Mouse (Mus musculus): ENCODE data around the gene Gm14548. TPM values are rescaled to one million over a fixed set of nuclear protein-coding genes. Genes with fewer than 3 reads are reported as not detected.
"Not testable (repeated sequence)": the region's sequence is repeated elsewhere in the genome, so short reads cannot be mapped to it uniquely, and the experiment has no call there.

The Gm14548 gene
- not detected in 2 replicates for polyA plus RNA-seq (2012; rRNA removed)

GRCm38 (mm10) chr7:3898036-3898590 lies at the start of gene Gm14548:
Gm14548 (minus strand) TSS chr7:3898120.
- not testable (repeated sequence) for DNase-seq (ENCODE audit: extremely low spot score in 1 of 2, low spot score in 1 of 2)

- no peak for DNase-seq (ENCODE audit: extremely low spot score in 1 of 2, low spot score in 1 of 2)
Measured at GRCm38 (mm10) chr7:3946117-3946516, 48.2 kb upstream of the Gm14548 start.

- no peak for DNase-seq (ENCODE audit: extremely low spot score in 1 of 2, low spot score in 1 of 2)
Measured at GRCm38 (mm10) chr7:3940915-3941314, 43.0 kb upstream of the Gm14548 start.

- no peak for DNase-seq (ENCODE audit: extremely low spot score in 1 of 2, low spot score in 1 of 2)
Measured at GRCm38 (mm10) chr7:3939866-3940525, 42.1 kb upstream of the Gm14548 start.

- DNase-seq (ENCODE audit: extremely low spot score in 1 of 2, low spot score in 1 of 2), result not testable (repeated sequence)
Measured at GRCm38 (mm10) chr7:3935473-3935872, 37.6 kb upstream of the Gm14548 start.

GRCm38 (mm10) chr7:3915387-3915786 lies 17.5 kb upstream of the Gm14548 start, which contains the start of gene Lilra6:
Lilra6 (minus strand) TSS chr7:3915503.
- DNase-seq (ENCODE audit: extremely low spot score in 1 of 2, low spot score in 1 of 2), result not testable (repeated sequence)

GRCm38 (mm10) chr7:3903704-3904103 lies 5.8 kb upstream of the Gm14548 start:
- no peak for DNase-seq (ENCODE audit: extremely low spot score in 1 of 2, low spot score in 1 of 2)

- not testable (repeated sequence) for DNase-seq (ENCODE audit: extremely low spot score in 1 of 2, low spot score in 1 of 2)
Measured at GRCm38 (mm10) chr7:3875032-3875431, 22.9 kb downstream of the Gm14548 start.

- DNase-seq (ENCODE audit: extremely low spot score in 1 of 2, low spot score in 1 of 2), result not testable (repeated sequence)
Measured at GRCm38 (mm10) chr7:3844951-3845350, 53.0 kb downstream of the Gm14548 start, which contains the start of gene Pira2. Pira2 (minus strand) TSS chr7:3845051.

- not testable (repeated sequence) for DNase-seq (ENCODE audit: extremely low spot score in 1 of 2, low spot score in 1 of 2)
Measured at GRCm38 (mm10) chr7:3837854-3838253, 60.1 kb downstream of the Gm14548 start.

Other genes starting within 250 kb of the Gm14548 start
- gene Leng1, start 232.3 kb downstream of the Gm14548 start, polyA plus RNA-seq (2012; rRNA removed), result 8.0 and 9.2 TPM in 2 replicates
- 12.1 and 14.8 TPM in 2 replicates for gene Tmc4, start 220.6 kb downstream of the Gm14548 start, polyA plus RNA-seq (2012; rRNA removed)
- 103 and 108 TPM in 2 replicates for gene Tsen34, start 205.3 kb downstream of the Gm14548 start, polyA plus RNA-seq (2012; rRNA removed)
- gene Mboat7, start 204.6 kb downstream of the Gm14548 start, polyA plus RNA-seq (2012; rRNA removed), result 128 and 139 TPM in 2 replicates
- 852 and 1,031 TPM in 2 replicates for gene Rps9, start 194.1 kb downstream of the Gm14548 start, polyA plus RNA-seq (2012; rRNA removed)
- gene Pirb, start 177.7 kb downstream of the Gm14548 start, polyA plus RNA-seq (2012; rRNA removed), result 0.38 and 0.48 TPM in 2 replicates
- gene Gm15448, start 72.4 kb downstream of the Gm14548 start, polyA plus RNA-seq (2012; rRNA removed), result not detected in 2 replicates
- gene Pira2, start 53.1 kb downstream of the Gm14548 start, polyA plus RNA-seq (2012; rRNA removed), result not detected in 2 replicates
- 0.04 TPM in 1 of 2 replicates, not detected in the other for gene Lilra6, start 17.4 kb upstream of the Gm14548 start, polyA plus RNA-seq (2012; rRNA removed)
- 7.4 and 10.1 TPM in 2 replicates for gene Lair1, start 165.1 kb upstream of the Gm14548 start, polyA plus RNA-seq (2012; rRNA removed)
- gene Ttyh1, start 221.3 kb upstream of the Gm14548 start, polyA plus RNA-seq (2012; rRNA removed), result 712 and 743 TPM in 2 replicates
- 641 and 654 TPM in 2 replicates for gene Leng8, start 238.9 kb upstream of the Gm14548 start, polyA plus RNA-seq (2012; rRNA removed)